Mouse (Mus musculus): ENCODE data around the gene P2ry10b.

P2ry10b gene

GRCm38 (mm10) chrX:107148681-107149080 is at the start of gene P2ry10b:
Gene P2ry10b, plus strand, starts transcription at chrX:107148927.
- in situ Hi-C loops (cut with MboI, MseI), result no loop called here

GRCm38 (mm10) chrX:107116333-107116732 is 32.4 kb upstream of the P2ry10b start:
- in situ Hi-C loops (cut with MboI, MseI), result loop anchor here in 1 of 2 experiments (10.0 kb wide), 1 partner anchor 1018 kb away; no protein-coding TSS in a partner anchor

GRCm38 (mm10) chrX:107116987-107117386 is 31.7 kb upstream of the P2ry10b start:
- in situ Hi-C loops (cut with MboI, MseI), result loop anchor here in 1 of 2 experiments (10.0 kb wide), 1 partner anchor 1018 kb away; no protein-coding TSS in a partner anchor

GRCm38 (mm10) chrX:107143184-107143583 is 5.5 kb upstream of the P2ry10b start:
- in situ Hi-C loops (cut with MboI, MseI), result no loop called here

GRCm38 (mm10) chrX:107143930-107144329 is 4.8 kb upstream of the P2ry10b start:
- in situ Hi-C loops (cut with MboI, MseI), result no loop called here

- in situ Hi-C loops (cut with MboI, MseI), result no loop called here
Measured at GRCm38 (mm10) chrX:107149391-107149993, 765 bp downstream of the P2ry10b start.

- in situ Hi-C loops (cut with MboI, MseI), result loop anchor here in 1 of 2 experiments (10.0 kb wide), 1 partner anchor 115 kb away; no protein-coding TSS in a partner anchor
Measured at GRCm38 (mm10) chrX:107150027-107150426, 1.3 kb downstream of the P2ry10b start.

- in situ Hi-C loops (cut with MboI, MseI), result loop anchor here in 1 of 2 experiments (10.0 kb wide), 1 partner anchor 114 kb away; no protein-coding TSS in a partner anchor
Measured at GRCm38 (mm10) chrX:107150752-107151515, 2.2 kb downstream of the P2ry10b start.

GRCm38 (mm10) chrX:107156021-107156420 is 7.3 kb downstream of the P2ry10b start:
- in situ Hi-C loops (cut with MboI, MseI), result loop anchor here in 1 of 2 experiments (10.0 kb wide), 1 partner anchor 109 kb away; no protein-coding TSS in a partner anchor

- in situ Hi-C loops (cut with MboI, MseI), result loop anchor here in 1 of 2 experiments (5.0 kb wide), 1 partner anchor 73 kb away; the partner anchor contains the start of gene P2ry10
Measured at GRCm38 (mm10) chrX:107160496-107160895, 11.8 kb downstream of the P2ry10b start.

- in situ Hi-C loops (cut with MboI, MseI), result loop anchor here in 1 of 2 experiments (5.0 kb wide), 1 partner anchor 261 kb away; no protein-coding TSS in a partner anchor
Measured at GRCm38 (mm10) chrX:107168281-107168680, 19.6 kb downstream of the P2ry10b start.

GRCm38 (mm10) chrX:107169128-107169527 is 20.4 kb downstream of the P2ry10b start:
- in situ Hi-C loops (cut with MboI, MseI), result loop anchor here in 1 of 2 experiments (5.0 kb wide), 1 partner anchor 262 kb away; no protein-coding TSS in a partner anchor

GRCm38 (mm10) chrX:107178742-107179141 is 30.0 kb downstream of the P2ry10b start:
- in situ Hi-C loops (cut with MboI, MseI), result loop anchor here in 1 of 2 experiments (10.0 kb wide), 1 partner anchor 166 kb away; no protein-coding TSS in a partner anchor

- in situ Hi-C loops (cut with MboI, MseI), result no loop called here
Measured at GRCm38 (mm10) chrX:107217577-107218090, 68.9 kb downstream of the P2ry10b start.
